Comparison of ENCODE assay signal across 9 mouse cellular contexts in the genomic region with DNA sequence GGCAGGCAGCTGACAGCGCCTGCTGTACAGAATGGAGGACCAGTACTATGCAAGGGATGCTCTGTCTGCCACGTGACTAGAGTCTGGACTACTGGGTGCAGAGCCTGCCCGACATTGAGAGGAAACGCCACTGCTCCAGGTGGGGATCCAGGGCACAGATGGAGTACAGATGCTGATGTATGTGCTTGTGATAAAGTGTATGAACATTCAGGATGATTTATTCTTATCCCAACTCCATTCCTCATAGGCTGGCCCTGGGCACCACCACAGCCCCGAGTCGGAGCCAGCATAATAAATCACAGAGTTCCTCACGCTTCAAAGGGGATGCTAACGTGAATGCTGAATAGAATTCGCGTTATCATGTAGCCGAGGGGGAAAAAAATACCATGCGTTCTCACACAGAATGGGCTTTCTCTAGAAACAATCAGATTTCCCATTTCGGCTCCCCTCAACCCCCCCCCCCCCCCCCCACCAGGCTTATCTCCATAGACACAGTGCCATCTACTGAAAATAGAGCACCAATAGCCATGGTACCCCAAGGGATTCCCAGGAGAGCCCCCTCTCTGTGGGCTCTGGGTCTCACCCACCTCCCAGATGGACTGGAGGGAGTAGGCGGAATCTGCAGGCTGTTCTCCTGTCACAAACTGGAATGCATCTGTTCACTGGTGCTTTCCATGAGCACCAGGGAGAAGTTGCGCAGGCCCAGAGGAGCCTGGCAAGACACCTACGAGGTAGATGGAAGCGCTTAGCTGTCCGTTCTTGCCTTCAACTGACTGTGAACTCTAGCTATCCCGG.
DNase-seq lines count a peak whose midpoint lies in the region; ATAC-seq and TF ChIP-seq lines count a peak whose summit lies in the region.
"Had no signal": no experiment of that assay in that cellular context is flagged by ENCODE, and none has a peak within 500 bp of the region (broad histone marks: within the 10 kb centered on the region; RNA-seq: fewer than 3 reads in every experiment).

No protein-coding gene starts in this region.

- H3K27me3 ChIP-seq in forebrain, postnatal 0 days (ENCODE audit: insufficient read depth, low read length) = no peaks in the 10 kb centered on the region
- no peaks in the 10 kb centered on the region for H3K27me3 ChIP-seq in midbrain, postnatal 0 days (ENCODE audit: insufficient read depth, low read length)

- peak; percentile 29 for TF ChIP-seq CTCF in forebrain, postnatal 0 days (IDR thresholded peaks at IDR 0.05; ENCODE audit: low read depth)
- no peak for TF ChIP-seq CTCF in midbrain, postnatal 0 days (IDR thresholded peaks at IDR 0.05)

- H3K9me3 ChIP-seq in forebrain, postnatal 0 days (ENCODE audit: low read length) = no peaks in the 10 kb centered on the region
- H3K9me3 ChIP-seq in midbrain, postnatal 0 days (ENCODE audit: low read length) = no peaks in the 10 kb centered on the region

- peak; percentile 91 for ATAC-seq in forebrain, postnatal 0 days
- peak; percentile 56 for ATAC-seq in midbrain, postnatal 0 days (ENCODE audit: low FRiP score)
- no peak for ATAC-seq in granulocyte monocyte progenitor cell, adult 5-6 weeks (replicated peaks; ENCODE audit: poor library complexity, severe bottlenecking)

- H3K4me1 ChIP-seq in forebrain, postnatal 0 days (ENCODE audit: insufficient read depth) = no peaks in the 10 kb centered on the region
- no peaks in the 10 kb centered on the region for H3K4me1 ChIP-seq in midbrain, postnatal 0 days (ENCODE audit: insufficient read depth, low read length)

- WGBS in forebrain, postnatal 0 days = 51% methylated on average over 19 of the region's 19 CpGs
- 62% methylated on average over 19 of the region's 19 CpGs for WGBS in midbrain, postnatal 0 days

- no peak overlapping the region for H3K9ac ChIP-seq in forebrain, postnatal 0 days
- no peak overlapping the region for H3K9ac ChIP-seq in midbrain, postnatal 0 days (replicated peaks; ENCODE audit: low read length, poor library complexity, severe bottlenecking)

- no peaks in the 10 kb centered on the region for H3K36me3 ChIP-seq in forebrain, postnatal 0 days (ENCODE audit: insufficient read depth)
- no peaks in the 10 kb centered on the region for H3K36me3 ChIP-seq in midbrain, postnatal 0 days (ENCODE audit: insufficient read depth, low read length)

- no peak overlapping the region; the same call in 1 of the 2 replicates for H3K27ac ChIP-seq in forebrain, postnatal 0 days (ENCODE audit: low read depth, low read length)
- no peak overlapping the region for H3K27ac ChIP-seq in midbrain, postnatal 0 days (ENCODE audit: low read depth, low read length)

- 0 out of 2 replicates have a peak overlapping the region, but pooled peaks have one; percentile 11 for H3K4me2 ChIP-seq in forebrain, postnatal 0 days (ENCODE audit: low read depth)
- no peak overlapping the region for H3K4me2 ChIP-seq in midbrain, postnatal 0 days (ENCODE audit: low read depth, low read length, poor library complexity, severe bottlenecking)

- no peak overlapping the region for H3K4me3 ChIP-seq in forebrain, postnatal 0 days (ENCODE audit: low read depth, low read length)
- no peak overlapping the region for H3K4me3 ChIP-seq in midbrain, postnatal 0 days (ENCODE audit: low read depth, low read length)

- peak; percentile 27 to 32 for DNase-seq in adrenal gland, postnatal 36 days
- DNase-seq in forebrain, postnatal 0 days = peak; percentile 72
- peak; percentile 80 for DNase-seq in layer of hippocampus, adult 9-10 months (ENCODE audit: low spot score)
- DNase-seq in midbrain, postnatal 0 days (ENCODE audit: low spot score) = peak; percentile 26
- DNase-seq in thymus, postnatal 4 days = no peak
- DNase-seq in yolk sac, embryonic 10.5 days (ENCODE audit: low spot score) = no peak
- DNase-seq: kidney, postnatal 4 days; lung, postnatal 4 days had no signal

Comparison
In these comparisons a context has a peak if more than half of its experiments do, and no peak if none do; other contexts are left out.
1. DNase-seq: peak in adrenal gland, postnatal 36 days (2 of 2), forebrain, postnatal 0 days (single experiment), layer of hippocampus, adult 9-10 months (single experiment) and midbrain, postnatal 0 days (single experiment); none in thymus, postnatal 4 days (single experiment) and yolk sac, embryonic 10.5 days (single experiment).